Mouse (Mus musculus) activated CD4-positive, CD25-positive, alpha-beta regulatory T cell, adult 9 weeks (primary cell): ENCODE results near the gene Fuk. TPM values are rescaled to one million over a fixed set of nuclear protein-coding genes. Genes with fewer than 3 reads are reported as not detected.

Source experiments
- polyA plus RNA-seq: library from polyadenylated mRNA; unstranded; fragments of 100-300 nt; shearing (Covaris generic); gene quantifications from one replicate; pipeline ENCODE4 v1.2.1, GENCODE M21; 2017

Gene Fuk
- 11.2 TPM for polyA plus RNA-seq

DNA sequence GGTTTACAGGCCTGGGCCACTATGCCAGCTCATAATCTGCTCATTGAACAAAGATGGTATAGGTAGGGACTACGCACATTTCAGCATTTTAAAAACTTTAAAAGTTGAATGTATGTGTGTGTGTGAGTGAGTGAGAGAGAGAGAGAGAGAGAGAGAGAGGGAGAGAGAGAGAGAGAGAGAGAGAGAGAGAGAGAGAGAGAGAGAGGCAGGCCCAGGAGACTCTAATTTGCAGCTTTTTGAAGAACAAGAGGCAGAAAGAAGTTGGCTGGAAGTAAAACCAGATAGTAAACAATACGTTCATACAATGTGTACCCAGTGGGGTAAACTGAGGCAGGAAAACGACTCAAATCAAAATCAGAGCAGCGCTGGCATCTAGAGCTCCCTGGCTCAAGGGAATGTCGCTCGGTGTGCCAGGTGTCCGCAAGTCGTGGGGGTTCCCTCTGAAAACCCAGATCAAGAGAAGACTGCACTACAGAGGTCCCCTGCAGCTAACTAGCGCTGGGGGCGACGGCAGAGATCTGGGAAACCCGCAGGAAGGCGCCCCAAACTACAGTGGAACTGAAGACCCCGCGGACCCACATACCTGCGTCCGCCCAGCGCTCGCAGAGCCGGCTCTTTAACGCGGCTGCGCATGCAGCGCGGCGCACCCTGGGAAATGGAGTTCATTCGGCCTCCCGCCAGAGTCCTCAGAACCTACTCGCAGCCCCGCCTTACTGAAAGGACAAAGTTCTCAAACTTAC lies at the start of gene Fuk:
Gene Fuk, minus strand, starts transcription at position 650 of the 740 bp plus-strand sequence.

DNA sequence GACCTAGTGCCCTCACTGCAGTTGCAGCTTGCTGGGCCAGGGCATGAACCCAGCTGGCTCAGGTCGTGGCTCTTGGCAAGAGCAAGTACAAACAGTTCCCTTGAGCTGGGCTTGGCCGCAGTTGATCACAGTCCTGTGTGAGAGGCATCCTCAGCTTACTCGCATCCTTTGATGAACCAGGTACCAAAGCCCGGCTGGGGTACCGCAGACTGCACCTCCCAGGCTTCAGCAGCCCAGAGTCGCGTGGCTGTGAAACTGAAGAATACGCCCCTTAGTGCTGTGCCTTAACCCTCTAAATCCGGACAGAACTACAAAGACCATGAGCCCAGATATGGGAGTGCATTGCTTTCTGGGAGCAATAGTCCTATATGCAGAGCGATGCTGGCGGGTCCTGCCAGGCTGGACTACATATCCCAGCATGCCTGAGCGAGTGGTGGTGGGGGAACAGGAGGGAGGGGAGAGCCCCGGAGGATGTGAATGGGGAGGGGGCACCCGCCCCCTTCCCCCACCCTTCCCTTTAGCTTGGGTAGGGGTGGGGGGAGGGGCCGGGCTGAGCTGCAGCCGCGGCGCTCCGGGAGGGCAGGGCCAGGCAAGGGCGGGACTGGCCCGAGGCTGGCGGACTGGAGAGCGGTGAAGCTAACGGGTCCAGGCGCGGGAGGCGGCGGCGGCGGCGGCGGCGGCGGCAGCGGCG lies 17.2 kb upstream of the Fuk start, which contains the start of gene St3gal2:
Gene St3gal2, plus strand, starts transcription at position 582 of the 691 bp plus-strand sequence.

DNA sequence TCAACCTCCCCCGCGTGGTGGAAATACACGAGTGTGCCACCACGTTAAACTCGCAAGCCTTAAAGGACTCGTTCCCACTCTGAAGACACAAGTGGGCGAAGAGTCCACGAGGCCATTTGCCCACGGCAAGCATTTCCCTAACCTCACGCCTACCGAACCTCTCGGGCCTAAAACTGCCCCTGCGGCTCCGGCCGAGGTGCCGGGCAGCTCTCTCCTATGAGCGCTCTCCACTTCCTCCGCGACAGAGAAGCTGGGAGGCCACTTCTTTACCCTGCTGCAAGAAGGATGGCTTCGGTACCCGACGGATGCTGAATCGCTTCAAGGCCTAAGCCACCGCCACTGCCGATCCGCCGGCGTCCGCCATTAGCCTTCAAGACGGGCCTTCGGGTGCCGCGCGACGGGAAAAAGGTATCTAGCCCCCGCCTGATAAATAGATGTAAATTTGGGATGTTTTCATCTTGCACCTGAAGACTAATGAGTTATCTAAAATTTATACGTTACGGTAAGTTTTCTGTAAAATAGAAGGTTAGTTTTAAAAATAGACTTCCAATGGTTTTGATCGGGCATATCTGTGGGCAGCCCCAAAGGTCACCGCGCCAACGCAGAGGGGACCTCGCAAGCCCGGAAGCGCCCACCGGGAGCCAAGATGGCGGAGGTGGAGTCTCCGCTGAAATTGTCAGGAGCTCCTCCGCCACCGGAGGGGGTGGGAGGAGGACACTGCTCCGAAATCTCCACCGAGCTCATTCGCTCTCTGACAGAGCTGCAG lies 55.7 kb downstream of the Fuk start, which contains the start of the genes Cog4 and Sf3b3:
Gene Cog4, plus strand, starts transcription at position 196 of the 766 bp plus-strand sequence.
Gene Sf3b3, minus strand, starts transcription at position 383 of the 766 bp plus-strand sequence.

Other genes starting within 250 kb of the Fuk start
- gene Mtss1l, start 181.0 kb downstream of the Fuk start, polyA plus RNA-seq, result 0.07 TPM
- gene Il34, start 96.6 kb downstream of the Fuk start, polyA plus RNA-seq, result not detected
- gene Cog4, start 55.9 kb downstream of the Fuk start, polyA plus RNA-seq, result 72.2 TPM
- gene Sf3b3, start 55.7 kb downstream of the Fuk start, polyA plus RNA-seq, result 216 TPM
- 5.8 TPM for gene St3gal2, start 17.4 kb upstream of the Fuk start, polyA plus RNA-seq
- 23.4 TPM for gene Ddx19a, start 95.3 kb upstream of the Fuk start, polyA plus RNA-seq
- 17.6 TPM for gene Ddx19b, start 129.3 kb upstream of the Fuk start, polyA plus RNA-seq
- 60.3 TPM for gene Aars, start 130.7 kb upstream of the Fuk start, polyA plus RNA-seq
- not detected for gene Exosc6, start 153.9 kb upstream of the Fuk start, polyA plus RNA-seq
- not detected for gene Clec18a, start 189.9 kb upstream of the Fuk start, polyA plus RNA-seq
- 15.0 TPM for gene Pdpr, start 192.1 kb upstream of the Fuk start, polyA plus RNA-seq